Comparison of ENCODE assay signal across 8 mouse cellular contexts in genomic region chr10:9327881-9328280, GRCm38 (mm10).
DNase-seq lines count a peak whose midpoint lies in the region; ATAC-seq and TF ChIP-seq lines count a peak whose summit lies in the region.
"Not testable (repeated sequence)": the region's sequence is repeated elsewhere in the genome, so short reads cannot be mapped to it uniquely, and the experiment has no call there.

No protein-coding gene starts in this region.

- H3K4me2 ChIP-seq in lung, embryonic 16.5 days (ENCODE audit: low read depth, low read length); midbrain, postnatal 0 days (ENCODE audit: low read depth, low read length, poor library complexity, severe bottlenecking): not testable (repeated sequence)

- not testable (repeated sequence) for H3K27me3 ChIP-seq in kidney, adult 2 months (replicated peaks; ENCODE audit: control insufficient read depth, insufficient read depth, low read length); lung, embryonic 16.5 days (ENCODE audit: control insufficient read depth, insufficient read depth, low read depth, low read length); midbrain, postnatal 0 days (ENCODE audit: insufficient read depth, low read length)

- TF ChIP-seq CTCF in kidney, adult 2 months (conservative IDR thresholded peaks at IDR 0.05; ENCODE audit: insufficient read depth, insufficient read length, low read depth, low read length); midbrain, postnatal 0 days (IDR thresholded peaks at IDR 0.05): not testable (repeated sequence)

- H3K4me3 ChIP-seq in kidney, adult 2 months (ENCODE audit: insufficient read depth, low read depth, low read length); lung, embryonic 16.5 days (ENCODE audit: low read length); midbrain, postnatal 0 days (ENCODE audit: low read depth, low read length): not testable (repeated sequence)

- not testable (repeated sequence) for H3K4me1 ChIP-seq in kidney, adult 2 months (ENCODE audit: control insufficient read depth, insufficient read depth, low read length); lung, embryonic 16.5 days (replicated peaks; ENCODE audit: control insufficient read depth, insufficient read depth, low read length); midbrain, postnatal 0 days (ENCODE audit: insufficient read depth, low read length)

- WGBS in kidney, adult 2 months = 70% methylated on average over 4 of the region's 4 CpGs
- WGBS in lung, embryonic 16.5 days = 50% methylated on average over 4 of the region's 4 CpGs
- 88% methylated on average over 4 of the region's 4 CpGs for WGBS in midbrain, postnatal 0 days

- not testable (repeated sequence) for H3K27ac ChIP-seq in kidney, adult 2 months (ENCODE audit: insufficient read depth, low read depth, low read length); midbrain, postnatal 0 days (ENCODE audit: low read depth, low read length)
- peak overlapping the region; percentile 28; the same call in 1 of the 2 replicates for H3K27ac ChIP-seq in lung, embryonic 16.5 days (ENCODE audit: low read length)

- not testable (repeated sequence) for H3K36me3 ChIP-seq in kidney, adult 2 months (ENCODE audit: control insufficient read depth, insufficient read depth, low read length); lung, embryonic 16.5 days (ENCODE audit: control insufficient read depth, insufficient read depth, low read length); midbrain, postnatal 0 days (ENCODE audit: insufficient read depth, low read length)

- H3K9ac ChIP-seq in lung, embryonic 16.5 days (ENCODE audit: low read length); midbrain, postnatal 0 days (replicated peaks; ENCODE audit: low read length, poor library complexity, severe bottlenecking): not testable (repeated sequence)

- intact Hi-C loops in heart, postnatal 10 days (cut with DNase I) = not testable (repeated sequence)

- peak; percentile 47; the same call in 1 of the 2 replicates for ATAC-seq in lung, embryonic 16.5 days (ENCODE audit: low read depth)
- ATAC-seq in midbrain, postnatal 0 days (ENCODE audit: low FRiP score) = not testable (repeated sequence)

- not testable (repeated sequence) for H3K9me3 ChIP-seq in lung, embryonic 16.5 days (ENCODE audit: control insufficient read depth, low read length); midbrain, postnatal 0 days (ENCODE audit: low read length)

- not testable (repeated sequence) for TF ChIP-seq POLR2A in kidney, adult 2 months (IDR thresholded peaks at IDR 0.05; ENCODE audit: low read depth, low read length)

- DNase-seq in Muller cell, postnatal 12 days (ENCODE audit: inconsistent ontology term) = peak; percentile 30
- DNase-seq in adrenal gland, postnatal 36 days = peak; percentile 19 to 30
- peak; percentile 16 for DNase-seq in fibroblast of lung, adult 2 months (ENCODE audit: low read depth)
- DNase-seq in heart, postnatal 10 days = peak; percentile 52 to 66
- DNase-seq in kidney, adult 2 months = peak; percentile 38
- peak; percentile 26 to 41 for DNase-seq in layer of hippocampus, postnatal 10 days (ENCODE audit: low spot score in 2 of 2)
- peak; percentile 67 for DNase-seq in midbrain, postnatal 0 days (ENCODE audit: low spot score)

Comparison
In these comparisons a context has a peak if more than half of its experiments do, and no peak if none do; other contexts are left out.
1. DNase-seq: peak in every context shown above with its lines; median percentile 67 in midbrain, postnatal 0 days; 59 in heart, postnatal 10 days; 38 in kidney, adult 2 months; 34 in layer of hippocampus, postnatal 10 days; 30 in Muller cell, postnatal 12 days; 24 in adrenal gland, postnatal 36 days; 16 in fibroblast of lung, adult 2 months.